Comparison of ENCODE assay signal across 8 mouse cellular contexts in genomic region chr6:39377311-39377827, GRCm38 (mm10). TPM values are rescaled to one million over a fixed set of nuclear protein-coding genes. Genes with fewer than 3 reads are reported as not detected.
DNase-seq lines count a peak whose midpoint lies in the region; ATAC-seq lines count a peak whose summit lies in the region.

Gene Slc37a3, minus strand, starts transcription at chr6:39377675.

- peak; percentile 82 to 85 for DNase-seq in adrenal gland, adult 18-20 months (ENCODE audit: low spot score in 2 of 2)
- peak; percentile 93 for DNase-seq in embryo, embryonic 11 days
- DNase-seq in gastrocnemius, postnatal 25 days: peak; percentile 85
- DNase-seq in intestine, embryonic 14.5 days (ENCODE audit: low spot score): peak; percentile 89
- peak; percentile 82 to 93 for DNase-seq in left cerebral cortex, postnatal 10 days (ENCODE audit: extremely low spot score in 1 of 2, low spot score in 2 of 2)
- DNase-seq in right cerebral cortex, postnatal 14 days: peak; percentile 88
- DNase-seq in urinary bladder, postnatal 25 days (ENCODE audit: low spot score): peak; percentile 82

- H3K36me3 ChIP-seq in intestine, embryonic 14.5 days (ENCODE audit: control insufficient read depth, insufficient read depth, low read length): 0 out of 2 replicates have a peak, but pooled peaks cover 7% of the 10 kb centered on the region

- peaks cover 23% of the 10 kb centered on the region for H3K4me1 ChIP-seq in intestine, embryonic 14.5 days (replicated peaks; ENCODE audit: control insufficient read depth, insufficient read depth, low read length)

- peak; percentile 91 for ATAC-seq in intestine, embryonic 14.5 days (replicated peaks; ENCODE audit: low FRiP score, low TSS enrichment, low read depth)
- peak; percentile 51 for ATAC-seq in megakaryocyte progenitor cell, adult 5-6 weeks (replicated peaks; ENCODE audit: poor library complexity)

- intact Hi-C loops in left cerebral cortex, postnatal 10 days (cut with DNase I): no loop called here

- WGBS in intestine, embryonic 14.5 days: under 1% methylated on average over 41 of the region's 43 CpGs

- peak within 1 kb of the TSS; percentile 63 for H3K4me2 ChIP-seq in intestine, embryonic 14.5 days (ENCODE audit: low read length)

- peak within 1 kb of the TSS; percentile 56 for H3K4me3 ChIP-seq in intestine, embryonic 14.5 days (ENCODE audit: low read depth, low read length)

- H3K27me3 ChIP-seq in intestine, embryonic 14.5 days (replicated peaks; ENCODE audit: control insufficient read depth, insufficient read depth, low read length): peaks cover 8% of the 10 kb centered on the region; the same call in 1 of the 2 replicates

- no peak within 1 kb of the TSS for H3K27ac ChIP-seq in intestine, embryonic 14.5 days (ENCODE audit: low read depth)

- no peaks in the 10 kb centered on the region for H3K9me3 ChIP-seq in intestine, embryonic 14.5 days (ENCODE audit: control insufficient read depth, low read length)

- H3K9ac ChIP-seq in intestine, embryonic 14.5 days (ENCODE audit: low read length): peak within 1 kb of the TSS; percentile 60

RNA-seq across cellular contexts. Expression of gene Slc37a3, which starts in this region (rescaled TPM):
- 10 to 100 TPM; 33.1 to 35.8 TPM for total RNA-seq in adrenal gland, adult 18-20 months (2021)
- total RNA-seq in gastrocnemius, postnatal 25 days (2021): 10 to 100 TPM; 12.1 to 13.7 TPM
- polyA plus RNA-seq in intestine, embryonic 14.5 days (2014; fragmentation: Nextera tagmentation; extraction: Ambion mirVana): 37.9 and 40.2 TPM in 2 replicates
- total RNA-seq in left cerebral cortex, postnatal 10 days (2021): 10 to 100 TPM; 71.4 to 86.2 TPM
- 0.59 and 0.73 TPM in 2 replicates for total RNA-seq in megakaryocyte progenitor cell, adult 5-6 weeks (2015)
- 1.7 and 3.4 TPM in 2 replicates for total RNA-seq in megakaryocyte progenitor cell, adult 5-6 weeks (2017)
